Mouse (Mus musculus) testis, adult 2 months (tissue): ENCODE measurements around the gene Topors. TPM values are rescaled to one million over a fixed set of nuclear protein-coding genes. Genes with fewer than 3 reads are reported as not detected.

ENCODE experiments used
- H3K27ac ChIP-seq: fragments of 200-500 bp; 2 replicates; pipeline ENCODE4 v1.5.1; 2012; ENCODE audit warnings: low read depth, low read length; ENCODE audit not compliant: control insufficient read depth, insufficient read depth
- H3K27me3 ChIP-seq: fragments of 200-500 bp; 2 replicates; pipeline ENCODE4 v1.6.1; 2012; ENCODE audit warnings: mild to moderate bottlenecking, low read length, moderate library complexity; ENCODE audit not compliant: control insufficient read depth, insufficient read depth
- H3K36me3 ChIP-seq: fragments of 200-500 bp; 2 replicates; pipeline ENCODE4 v1.6.1; 2012; ENCODE audit warnings: mild to moderate bottlenecking, low read length; ENCODE audit not compliant: control insufficient read depth, insufficient read depth
- H3K4me1 ChIP-seq: fragments of 200-500 bp; 2 replicates; pipeline ENCODE4 v1.6.1; 2012; ENCODE audit warnings: low read length; ENCODE audit not compliant: control insufficient read depth, insufficient read depth
- H3K4me3 ChIP-seq: fragments of 200-500 bp; 2 replicates; pipeline ENCODE4 v1.5.1; 2012; ENCODE audit warnings: low read depth, mild to moderate bottlenecking, low read length, moderate library complexity, mixed read lengths; ENCODE audit not compliant: control insufficient read depth
- CTCF ChIP-seq: fragments of 200-500 bp; IDR thresholded peaks from 2 replicates; pipeline ENCODE4 v1.5.1; 2012; ENCODE audit warnings: low read depth, mild to moderate bottlenecking, inconsistent platforms, low read length, moderate library complexity; ENCODE audit not compliant: control insufficient read depth, insufficient read depth, insufficient replicate concordance
- POLR2A ChIP-seq: fragments of 200-500 bp; IDR thresholded peaks from 2 replicates; pipeline ENCODE4 v1.6.1; 2012; ENCODE audit warnings: low read depth, mild to moderate bottlenecking, inconsistent platforms, low read length, moderate library complexity; ENCODE audit not compliant: control insufficient read depth
- polyA plus RNA-seq: library from polyadenylated mRNA; depleted of rRNA; stranded (reverse); fragments of >200 nt; gene quantifications from 2 replicates; pipeline ENCODE4 v1.2.3, GENCODE M21; 2012

Topors gene
- polyA plus RNA-seq, 1 experiment = 13.9 TPM

- H3K4me1 ChIP-seq = no peaks in the 10 kb centered on the region
- TF ChIP-seq POLR2A (no peak), CTCF (no peak)
- no peak overlapping the region for H3K27ac ChIP-seq
- H3K27me3 ChIP-seq = no peaks in the 10 kb centered on the region
- H3K36me3 ChIP-seq = no peaks in the 10 kb centered on the region
- H3K4me3 ChIP-seq = no peak overlapping the region
Observed at GRCm38 (mm10) chr4:40250984-40251383, 18.7 kb downstream of the Topors start.

GRCm38 (mm10) chr4:40244035-40244434, 25.6 kb downstream of the Topors start:
- Histone ChIP-seq H3K4me3 (no peak overlapping the region), H3K27me3 (no peaks in the 10 kb centered on the region), H3K36me3 (no peaks in the 10 kb centered on the region), H3K4me1 (peaks cover 9% of the 10 kb centered on the region), H3K27ac (no peak overlapping the region)
- TF ChIP-seq POLR2A (no peak), CTCF (no peak)

- no peaks in the 10 kb centered on the region for H3K36me3 ChIP-seq
- H3K4me1 ChIP-seq = peaks cover 13% of the 10 kb centered on the region
- H3K27ac ChIP-seq = no peak overlapping the region
- H3K4me3 ChIP-seq = no peak overlapping the region
- TF ChIP-seq POLR2A (no peak), CTCF (no peak)
- H3K27me3 ChIP-seq = no peaks in the 10 kb centered on the region
Observed at GRCm38 (mm10) chr4:40243006-40243405, 26.6 kb downstream of the Topors start.

GRCm38 (mm10) chr4:40241928-40242327, 27.7 kb downstream of the Topors start:
- no peaks in the 10 kb centered on the region for H3K36me3 ChIP-seq
- H3K4me3 ChIP-seq = no peak overlapping the region
- peaks cover 13% of the 10 kb centered on the region for H3K4me1 ChIP-seq
- no peaks in the 10 kb centered on the region for H3K27me3 ChIP-seq
- H3K27ac ChIP-seq = no peak overlapping the region
- no peak for TF ChIP-seq CTCF
- TF ChIP-seq POLR2A = no peak

- H3K4me3 ChIP-seq = no peak overlapping the region; the same call in 1 of the 2 replicates
- no peaks in the 10 kb centered on the region for H3K36me3 ChIP-seq
- no peak for TF ChIP-seq CTCF
- TF ChIP-seq POLR2A = no peak
- no peak overlapping the region for H3K27ac ChIP-seq
- H3K27me3 ChIP-seq = no peaks in the 10 kb centered on the region
- H3K4me1 ChIP-seq = peaks cover 13% of the 10 kb centered on the region
Observed at GRCm38 (mm10) chr4:40240272-40240744, 29.3 kb downstream of the Topors start.

GRCm38 (mm10) chr4:40239409-40240271, 30.0 kb downstream of the Topors start, which contains the start of gene Ddx58:
TSS of gene Ddx58 (minus strand) at chr4:40239828.
- Histone ChIP-seq H3K4me3 (peak within 1 kb of the TSS; percentile 84), H3K4me1 (peaks cover 13% of the 10 kb centered on the region), H3K36me3 (no peaks in the 10 kb centered on the region), H3K27ac (peak within 1 kb of the TSS; percentile 53; the same call in 1 of the 2 replicates), H3K27me3 (no peaks in the 10 kb centered on the region)
- TF ChIP-seq POLR2A (no peak), CTCF (no peak)

GRCm38 (mm10) chr4:40238483-40239408, 30.9 kb downstream of the Topors start:
- peak overlapping the region; percentile 39; the same call in 1 of the 2 replicates for H3K27ac ChIP-seq
- no peak for TF ChIP-seq CTCF
- TF ChIP-seq POLR2A = no peak
- H3K27me3 ChIP-seq = no peaks in the 10 kb centered on the region
- H3K36me3 ChIP-seq = no peaks in the 10 kb centered on the region
- H3K4me1 ChIP-seq = peaks cover 13% of the 10 kb centered on the region
- peak overlapping the region; percentile 48 for H3K4me3 ChIP-seq
